Mouse (Mus musculus): ENCODE measurements around the gene Rpl6. TPM values are rescaled to one million over a fixed set of nuclear protein-coding genes. Genes with fewer than 3 reads are reported as not detected.
"Not testable (repeated sequence)": the region's sequence is repeated elsewhere in the genome, so short reads cannot be mapped to it uniquely, and the experiment has no call there.

The Rpl6 gene
- polyA plus RNA-seq, 1 experiment from 2014 or later: 565 TPM

DNA sequence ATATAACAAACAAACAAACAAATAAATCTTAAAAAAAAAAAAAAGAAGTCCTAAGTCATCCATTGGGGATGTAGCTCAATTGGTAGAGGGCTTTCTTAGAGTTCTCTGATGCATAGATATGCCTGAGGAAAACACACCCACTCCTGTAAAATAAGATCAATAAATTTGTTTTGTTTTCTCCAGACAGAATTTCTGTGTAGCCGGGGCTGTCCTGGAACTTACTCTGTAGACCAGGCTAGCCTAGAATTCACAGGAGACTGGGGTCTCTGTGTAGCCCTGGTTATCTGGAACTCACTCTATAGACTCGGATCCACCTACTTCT is 13.0 kb downstream of the Rpl6 start:
- Histone ChIP-seq H3K27me3 (replicated peaks; ENCODE audit: control insufficient read depth, insufficient read depth, low read length) (no peaks in the 10 kb centered on the region), H3K9me3 (ENCODE audit: control insufficient read depth, low read length) (no peaks in the 10 kb centered on the region)

DNA sequence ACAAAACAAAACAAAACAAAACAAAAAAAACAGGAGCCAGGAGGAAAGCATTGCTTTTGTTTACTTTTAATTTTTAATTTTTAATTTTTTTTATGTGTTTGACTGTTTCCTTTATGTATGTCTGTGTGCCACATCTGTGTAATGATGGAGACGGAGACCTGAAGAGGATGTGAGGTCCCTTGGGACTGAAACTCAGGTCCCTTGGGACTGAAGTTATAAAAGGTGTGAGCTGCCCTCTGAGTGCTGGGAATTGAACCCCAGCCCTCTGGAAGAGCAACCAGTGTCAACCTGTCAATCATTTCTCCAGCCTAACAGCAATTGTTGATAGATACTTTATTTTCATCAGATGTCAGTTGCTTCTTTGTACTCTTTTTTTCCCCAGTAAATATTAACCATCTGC is 14.9 kb downstream of the Rpl6 start:
- 84% methylated on average over 1 of the region's 1 CpGs for WGBS
- H3K4me3 ChIP-seq (ENCODE audit: low read length): no peak overlapping the region
- ATAC-seq: no peak
- H3K4me2 ChIP-seq (ENCODE audit: low read depth, low read length): no peak overlapping the region
- peaks cover 3% of the 10 kb centered on the region; the same call in 1 of the 2 replicates for H3K4me1 ChIP-seq (ENCODE audit: control insufficient read depth, insufficient read depth, low read length)
- no peaks in the 10 kb centered on the region for H3K27me3 ChIP-seq (replicated peaks; ENCODE audit: control insufficient read depth, insufficient read depth, low read length)
- no peak overlapping the region for H3K9ac ChIP-seq (ENCODE audit: low read depth, low read length)
- no peak overlapping the region for H3K27ac ChIP-seq (ENCODE audit: low read length)
- no peaks in the 10 kb centered on the region for H3K36me3 ChIP-seq (ENCODE audit: control insufficient read depth, insufficient read depth, low read length)
- no peaks in the 10 kb centered on the region for H3K9me3 ChIP-seq (ENCODE audit: control insufficient read depth, low read length)

More for the DNA sequence above, 13.0 kb downstream of the Rpl6 start:
- H3K4me2 ChIP-seq (ENCODE audit: low read depth, low read length): no peak overlapping the region
- H3K4me1 ChIP-seq (ENCODE audit: control insufficient read depth, insufficient read depth, low read length): peaks cover 3% of the 10 kb centered on the region; the same call in 1 of the 2 replicates
- peaks cover 5% of the 10 kb centered on the region for H3K36me3 ChIP-seq (ENCODE audit: control insufficient read depth, insufficient read depth, low read length)
- H3K9ac ChIP-seq (ENCODE audit: low read depth, low read length): no peak overlapping the region
- WGBS: 88% methylated on average over 2 of the region's 2 CpGs
- H3K4me3 ChIP-seq (ENCODE audit: low read length): no peak overlapping the region
- ATAC-seq: no peak
- no peak overlapping the region for H3K27ac ChIP-seq (ENCODE audit: low read length)

DNA sequence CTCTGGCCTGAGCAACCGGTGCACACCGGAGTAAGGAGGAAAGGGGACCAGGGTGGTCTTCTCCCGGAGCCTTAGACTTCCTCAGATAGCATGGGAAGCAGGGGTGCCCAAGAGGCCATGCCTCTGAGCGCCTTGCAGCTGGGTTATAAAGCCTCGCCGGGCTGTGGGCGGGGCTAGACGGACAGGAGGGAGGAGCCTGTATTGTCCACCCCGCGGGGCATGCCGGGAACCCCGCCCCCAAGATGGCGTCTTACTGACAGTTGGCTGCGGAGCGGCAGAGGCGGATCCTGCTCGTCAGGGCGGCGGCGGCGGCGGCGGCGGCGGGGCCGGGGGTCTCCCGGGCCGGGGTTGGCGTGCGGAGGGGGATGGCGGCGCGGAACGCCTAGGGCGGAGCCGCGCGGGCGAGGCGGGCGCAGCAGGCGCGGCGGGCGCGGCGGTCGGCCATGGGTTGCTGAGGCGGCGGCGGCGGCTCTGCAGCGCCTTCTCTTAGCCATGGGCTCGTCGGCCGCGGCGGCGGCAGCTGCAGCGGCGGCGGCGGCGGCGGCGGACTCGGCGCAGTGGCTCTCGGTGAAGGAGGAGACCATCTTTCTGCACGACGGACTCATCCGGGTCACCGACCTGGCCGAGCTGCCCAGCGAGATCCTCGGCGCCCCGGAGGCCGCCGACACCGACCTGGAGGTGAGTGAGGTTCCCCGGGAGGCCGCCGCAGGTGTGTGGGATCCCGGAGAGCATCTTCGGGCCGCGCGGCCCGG is 15.9 kb downstream of the Rpl6 start, which contains the start of gene Hectd4:
Gene Hectd4, plus strand, starts transcription at position 240 of the 752 bp plus-strand sequence.
- Histone ChIP-seq H3K9ac (ENCODE audit: low read depth, low read length) (peak within 1 kb of the TSS; percentile 94), H3K27ac (ENCODE audit: low read length) (peak within 1 kb of the TSS; percentile 88), H3K36me3 (ENCODE audit: control insufficient read depth, insufficient read depth, low read length) (no peaks in the 10 kb centered on the region), H3K27me3 (replicated peaks; ENCODE audit: control insufficient read depth, insufficient read depth, low read length) (no peaks in the 10 kb centered on the region), H3K9me3 (ENCODE audit: control insufficient read depth, low read length) (no peaks in the 10 kb centered on the region), H3K4me3 (ENCODE audit: low read length) (peak within 1 kb of the TSS; percentile 96), H3K4me1 (ENCODE audit: control insufficient read depth, insufficient read depth, low read length) (peaks cover 3% of the 10 kb centered on the region; the same call in 1 of the 2 replicates), H3K4me2 (ENCODE audit: low read depth, low read length) (peak within 1 kb of the TSS; percentile 71)
- peak; percentile 88 for ATAC-seq
- under 1% methylated on average over 56 of the region's 90 CpGs for WGBS

DNA sequence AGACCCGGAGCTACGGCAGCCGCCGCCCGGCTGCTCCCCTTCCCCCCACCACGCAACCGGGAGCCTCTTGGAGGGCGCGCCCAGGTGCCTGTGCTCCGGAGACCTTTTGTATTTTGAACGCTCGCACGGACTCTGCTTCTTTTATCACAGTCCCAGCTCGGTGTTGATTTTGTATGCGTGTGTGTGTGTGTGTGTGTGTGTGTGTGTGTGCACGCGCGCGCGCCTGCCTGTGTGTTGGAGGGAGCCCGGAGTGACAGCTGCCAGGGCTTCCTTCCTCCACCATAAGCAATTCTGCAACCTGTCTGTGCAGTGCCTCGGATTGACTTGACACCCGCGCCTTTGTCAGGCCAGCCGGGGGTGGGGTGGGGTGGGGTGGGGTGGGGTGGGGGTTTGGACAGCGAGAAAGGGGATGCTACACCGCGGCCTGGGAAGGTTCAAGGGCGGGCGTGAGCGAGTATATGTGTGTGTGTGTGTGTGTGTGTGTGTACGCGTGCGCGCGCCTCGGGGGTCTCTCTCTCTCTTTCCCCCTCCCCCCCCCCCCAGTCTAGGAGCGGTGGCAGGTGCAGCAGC is 16.5 kb downstream of the Rpl6 start:
- ATAC-seq: peak; percentile 60
- Histone ChIP-seq H3K4me3 (ENCODE audit: low read length) (peak overlapping the region; percentile 96), H3K4me1 (ENCODE audit: control insufficient read depth, insufficient read depth, low read length) (peaks cover 3% of the 10 kb centered on the region; the same call in 1 of the 2 replicates), H3K9ac (ENCODE audit: low read depth, low read length) (peak overlapping the region; percentile 94), H3K36me3 (ENCODE audit: control insufficient read depth, insufficient read depth, low read length) (no peaks in the 10 kb centered on the region), H3K27me3 (replicated peaks; ENCODE audit: control insufficient read depth, insufficient read depth, low read length) (no peaks in the 10 kb centered on the region), H3K4me2 (ENCODE audit: low read depth, low read length) (peak overlapping the region; percentile 71), H3K27ac (ENCODE audit: low read length) (peak overlapping the region; percentile 88), H3K9me3 (ENCODE audit: control insufficient read depth, low read length) (no peaks in the 10 kb centered on the region)
- WGBS: under 1% methylated on average over 34 of the region's 38 CpGs

DNA sequence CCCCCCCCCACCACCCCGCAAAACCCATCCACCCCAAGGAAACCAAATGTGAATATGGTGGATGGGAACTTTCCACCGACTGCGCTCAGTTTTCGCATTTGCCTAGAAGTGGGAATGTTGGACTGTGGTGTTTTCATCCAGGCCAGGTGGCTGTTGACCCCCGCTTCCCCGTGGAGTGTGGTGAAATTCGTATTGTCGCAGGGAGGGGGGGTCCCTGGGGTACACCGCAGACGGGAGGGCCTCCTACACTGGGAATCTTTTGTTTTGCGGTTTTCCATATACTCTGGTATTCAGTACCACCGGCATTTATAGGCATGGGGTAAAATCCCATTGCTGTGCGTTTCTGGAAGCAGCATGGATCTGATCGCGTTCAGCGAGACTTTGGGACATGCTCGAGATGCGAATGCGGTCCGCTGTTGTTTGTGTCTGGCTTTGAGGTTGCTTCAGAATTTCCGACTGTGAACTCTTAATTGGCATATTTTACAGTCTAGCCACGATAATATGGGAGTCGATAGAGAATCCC is 17.1 kb downstream of the Rpl6 start:
- Histone ChIP-seq H3K4me3 (ENCODE audit: low read length) (peak overlapping the region; percentile 96), H3K9me3 (ENCODE audit: control insufficient read depth, low read length) (no peaks in the 10 kb centered on the region), H3K36me3 (ENCODE audit: control insufficient read depth, insufficient read depth, low read length) (no peaks in the 10 kb centered on the region), H3K4me2 (ENCODE audit: low read depth, low read length) (peak overlapping the region; percentile 71), H3K27me3 (replicated peaks; ENCODE audit: control insufficient read depth, insufficient read depth, low read length) (no peaks in the 10 kb centered on the region), H3K9ac (ENCODE audit: low read depth, low read length) (peak overlapping the region; percentile 94), H3K27ac (ENCODE audit: low read length) (no peak overlapping the region), H3K4me1 (ENCODE audit: control insufficient read depth, insufficient read depth, low read length) (peaks cover 7% of the 10 kb centered on the region; the same call in 1 of the 2 replicates)
- WGBS: 17% methylated on average over 23 of the region's 23 CpGs
- no peak for ATAC-seq

DNA sequence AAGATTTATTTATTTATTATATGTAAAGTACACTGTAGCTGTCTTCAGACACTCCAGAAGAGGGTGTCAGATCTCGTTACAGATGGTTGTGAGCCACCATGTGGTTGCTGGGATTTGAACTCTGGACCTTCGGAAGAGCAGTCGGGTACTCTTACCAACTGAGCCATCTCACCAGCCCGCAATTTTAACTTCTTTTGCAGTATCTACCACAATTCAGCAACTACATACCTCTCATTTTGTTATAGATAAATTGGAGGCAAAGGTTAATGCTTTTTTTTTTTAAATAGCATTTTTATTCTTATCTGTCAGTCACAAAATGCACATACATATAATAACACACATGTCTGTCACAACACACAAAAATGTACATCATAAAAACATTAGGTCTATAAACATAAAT is 19.7 kb downstream of the Rpl6 start:
- not testable (repeated sequence) for H3K4me1 ChIP-seq (ENCODE audit: control insufficient read depth, insufficient read depth, low read length); H3K9me3 ChIP-seq (ENCODE audit: control insufficient read depth, low read length); H3K27ac ChIP-seq (ENCODE audit: low read length); H3K27me3 ChIP-seq (replicated peaks; ENCODE audit: control insufficient read depth, insufficient read depth, low read length); ATAC-seq; H3K36me3 ChIP-seq (ENCODE audit: control insufficient read depth, insufficient read depth, low read length); H3K4me2 ChIP-seq (ENCODE audit: low read depth, low read length); H3K4me3 ChIP-seq (ENCODE audit: low read length); H3K9ac ChIP-seq (ENCODE audit: low read depth, low read length)
- WGBS: 89% methylated on average over 3 of the region's 4 CpGs

DNA sequence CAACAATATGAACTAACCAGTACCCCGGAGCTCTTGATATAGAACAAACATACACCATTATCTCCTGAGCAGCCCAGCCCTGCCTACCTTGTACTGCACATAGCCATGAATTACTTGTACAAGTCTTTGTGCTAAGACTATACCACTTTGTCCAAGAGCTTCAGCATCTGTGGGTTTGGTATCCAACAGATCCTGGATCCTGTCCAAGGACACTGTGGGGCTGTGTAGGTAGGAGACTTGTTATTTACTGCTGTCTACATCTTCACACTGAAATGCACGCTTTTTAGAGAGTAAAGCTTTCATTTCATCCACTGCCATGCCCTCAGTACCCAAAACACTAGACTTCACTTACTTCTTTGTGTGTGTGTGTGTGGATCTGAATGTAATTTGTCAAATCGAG is 20.6 kb downstream of the Rpl6 start:
- Histone ChIP-seq H3K27ac (ENCODE audit: low read length) (no peak overlapping the region), H3K4me3 (ENCODE audit: low read length) (no peak overlapping the region), H3K27me3 (replicated peaks; ENCODE audit: control insufficient read depth, insufficient read depth, low read length) (no peaks in the 10 kb centered on the region), H3K4me1 (ENCODE audit: control insufficient read depth, insufficient read depth, low read length) (peaks cover 7% of the 10 kb centered on the region; the same call in 1 of the 2 replicates), H3K9me3 (ENCODE audit: control insufficient read depth, low read length) (no peaks in the 10 kb centered on the region), H3K4me2 (ENCODE audit: low read depth, low read length) (no peak overlapping the region), H3K36me3 (ENCODE audit: control insufficient read depth, insufficient read depth, low read length) (no peaks in the 10 kb centered on the region), H3K9ac (ENCODE audit: low read depth, low read length) (no peak overlapping the region)
- ATAC-seq: no peak
- WGBS: 77% methylated on average over 3 of the region's 3 CpGs

DNA sequence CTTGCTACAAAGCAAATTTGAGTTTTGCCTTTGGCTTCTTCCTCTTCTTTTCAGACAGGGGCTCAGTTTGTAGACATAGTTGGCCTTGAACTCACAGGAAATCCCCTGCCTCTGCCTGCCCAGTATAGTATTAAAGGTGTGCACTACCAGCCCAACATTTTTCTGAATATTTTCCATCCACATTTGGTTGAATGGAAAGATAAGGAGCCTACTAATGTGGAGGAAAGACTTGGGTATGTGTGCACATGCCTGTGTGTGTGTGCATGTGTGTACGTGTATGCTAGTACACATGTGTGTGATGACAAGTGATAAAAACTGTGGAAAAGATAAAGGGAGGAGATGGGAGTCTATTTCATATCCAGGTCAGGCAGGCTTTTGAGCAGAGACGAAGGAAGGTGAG is 21.6 kb downstream of the Rpl6 start:
- Histone ChIP-seq H3K4me3 (ENCODE audit: low read length) (no peak overlapping the region), H3K9ac (ENCODE audit: low read depth, low read length) (no peak overlapping the region), H3K9me3 (ENCODE audit: control insufficient read depth, low read length) (no peaks in the 10 kb centered on the region), H3K4me2 (ENCODE audit: low read depth, low read length) (no peak overlapping the region), H3K27me3 (replicated peaks; ENCODE audit: control insufficient read depth, insufficient read depth, low read length) (no peaks in the 10 kb centered on the region), H3K36me3 (ENCODE audit: control insufficient read depth, insufficient read depth, low read length) (no peaks in the 10 kb centered on the region), H3K4me1 (ENCODE audit: control insufficient read depth, insufficient read depth, low read length) (peaks cover 7% of the 10 kb centered on the region; the same call in 1 of the 2 replicates), H3K27ac (ENCODE audit: low read length) (no peak overlapping the region)
- 68% methylated on average over 2 of the region's 2 CpGs for WGBS
- ATAC-seq: no peak

DNA sequence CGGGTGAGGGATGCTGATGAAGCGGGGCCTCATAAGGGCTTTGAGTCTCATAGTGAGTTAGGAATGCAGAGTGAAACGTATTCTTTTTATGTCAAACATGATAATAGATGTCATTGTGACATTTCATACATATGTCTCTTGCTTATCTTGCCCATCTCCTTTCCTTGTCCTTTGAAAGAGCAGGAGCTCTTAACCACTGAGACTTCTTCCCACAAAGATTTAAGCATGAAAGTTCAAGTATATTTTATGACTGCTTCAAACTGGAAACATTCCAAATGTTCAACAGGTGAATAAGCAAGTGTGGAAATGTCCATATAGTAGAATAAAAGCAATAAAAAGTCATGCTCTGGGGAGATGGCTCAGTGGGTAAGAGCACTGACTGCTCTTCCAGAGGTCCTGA is 22.1 kb downstream of the Rpl6 start:
- Histone ChIP-seq H3K4me2 (ENCODE audit: low read depth, low read length) (no peak overlapping the region), H3K27me3 (replicated peaks; ENCODE audit: control insufficient read depth, insufficient read depth, low read length) (no peaks in the 10 kb centered on the region), H3K27ac (ENCODE audit: low read length) (no peak overlapping the region), H3K4me3 (ENCODE audit: low read length) (no peak overlapping the region), H3K9me3 (ENCODE audit: control insufficient read depth, low read length) (no peaks in the 10 kb centered on the region), H3K4me1 (ENCODE audit: control insufficient read depth, insufficient read depth, low read length) (peaks cover 7% of the 10 kb centered on the region; the same call in 1 of the 2 replicates), H3K36me3 (ENCODE audit: control insufficient read depth, insufficient read depth, low read length) (no peaks in the 10 kb centered on the region), H3K9ac (ENCODE audit: low read depth, low read length) (no peak overlapping the region)
- ATAC-seq: peak; percentile 11; the same call in 1 of the 2 replicates
- WGBS: 65% methylated on average over 3 of the region's 3 CpGs
